Mouse (Mus musculus) G1E (cell line): ENCODE data around the gene Abcb8. TPM values are rescaled to one million over a fixed set of nuclear protein-coding genes. Genes with fewer than 3 reads are reported as not detected.

Source experiments
- ATAC-seq: 2 replicates; pipeline ENCODE4 v1.8.0; 2016; ENCODE audit warnings: mild to moderate bottlenecking; ENCODE audit not compliant: insufficient number of reproducible peaks, poor library complexity, low FRiP score, severe bottlenecking; ENCODE audit errors: extremely low read depth
- DNase-seq: peaks from one replicate; pipeline ENCODE4 v3.0.0; 2012; ENCODE audit warnings: low spot score
- H3K27me3 ChIP-seq: 2 replicates; pipeline ENCODE4 v1.6.1; 2012; ENCODE audit warnings: mild to moderate bottlenecking, low read length, inconsistent platforms; ENCODE audit not compliant: insufficient read depth
- H3K36me3 ChIP-seq: replicated peaks from 2 replicates; pipeline ENCODE3; 2012; ENCODE audit warnings: mild to moderate bottlenecking, inconsistent platforms
- H3K4me1 ChIP-seq: 2 replicates; pipeline ENCODE4 v1.6.1; 2012; ENCODE audit warnings: low read depth, low read length, inconsistent platforms, mixed read lengths; ENCODE audit not compliant: insufficient read depth
- H3K4me3 ChIP-seq: 2 replicates; pipeline ENCODE4 v1.5.1; 2012; ENCODE audit warnings: low read depth, mild to moderate bottlenecking, inconsistent platforms, low read length, moderate library complexity, mixed read lengths
- H3K9me3 ChIP-seq: replicated peaks from 2 replicates; pipeline ENCODE4 v1.6.1; 2012; ENCODE audit warnings: inconsistent platforms
- CTCF ChIP-seq: IDR thresholded peaks from 2 replicates; pipeline ENCODE4 v1.5.1; 2012; ENCODE audit warnings: low read depth, low read length, inconsistent platforms, mixed read lengths
- GATA1 ChIP-seq: IDR thresholded peaks from 2 replicates; pipeline ENCODE4 v1.6.1; 2012; ENCODE audit warnings: borderline replicate concordance, low read length, inconsistent platforms, mixed read lengths
- GATA2 ChIP-seq: IDR thresholded peaks from 2 replicates; pipeline ENCODE4 v1.6.1; 2012; ENCODE audit warnings: low read depth, low read length, inconsistent platforms, borderline replicate concordance
- POLR2AphosphoS5 ChIP-seq: IDR thresholded peaks from 2 replicates; pipeline ENCODE4 v1.6.1; 2012; ENCODE audit warnings: low read depth, low read length, inconsistent platforms; ENCODE audit not compliant: insufficient replicate concordance
- TAL1 ChIP-seq: conservative IDR thresholded peaks from 2 replicates; pipeline ENCODE4 v1.6.1; 2012; ENCODE audit warnings: low read depth, low read length, inconsistent platforms, mixed read lengths
- polyA plus RNA-seq: library from polyadenylated mRNA; stranded (reverse); fragments of >175 nt; gene quantifications from 2 replicates; pipeline ENCODE4 v1.2.3, GENCODE M21; 2012
- total RNA-seq, 2 experiments: library from RNA; stranded (forward) in 1 of 2; stranded (reverse) in 1 of 2; fragments of 200-1000 nt in 1 of 2; fragments of >200 nt in 1 of 2; fragmentation: Nextera tagmentation in 1 of 2; gene quantifications; 2 replicates each; pipeline ENCODE4 v1.2.3; 2014 to 2017

Gene Abcb8
- total and polyA plus RNA-seq, 3 experiments: 13.5 to 43.6 (median 15.4) TPM

GRCm38 (mm10) chr5:24353327-24353726 is 40.1 kb upstream of the Abcb8 start:
- TF ChIP-seq TAL1: no peak
- no peak for TF ChIP-seq POLR2AphosphoS5
- no peak for TF ChIP-seq GATA1
- no peak for TF ChIP-seq GATA2
- no peak for TF ChIP-seq CTCF
- peaks cover 58% of the 10 kb centered on the region for H3K27me3 ChIP-seq
- no peaks in the 10 kb centered on the region for H3K36me3 ChIP-seq
- peaks cover 47% of the 10 kb centered on the region for H3K4me1 ChIP-seq
- H3K4me3 ChIP-seq: no peak overlapping the region
- ATAC-seq: no peak
- no peak for DNase-seq
- no peaks in the 10 kb centered on the region for H3K9me3 ChIP-seq

DNA sequence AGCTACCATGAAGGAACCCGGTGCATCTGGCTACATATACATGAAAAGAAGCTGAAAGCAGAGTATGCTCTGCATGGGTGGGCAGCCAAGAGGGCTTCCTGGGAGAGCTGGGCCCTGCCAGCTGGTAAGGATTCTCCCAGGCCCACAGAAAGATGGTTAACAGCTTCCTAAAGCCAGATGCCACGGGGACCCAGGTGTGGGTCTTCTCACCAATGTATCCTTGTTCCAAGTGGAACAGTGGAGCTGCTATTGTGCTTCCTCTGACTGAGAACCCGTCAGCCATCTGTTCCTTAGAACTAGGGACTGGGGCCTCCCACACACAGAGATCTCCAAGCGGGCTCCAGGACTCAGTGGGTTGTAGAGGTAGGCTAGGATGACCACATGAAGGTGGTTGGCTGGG is 36.7 kb upstream of the Abcb8 start:
- DNase-seq (no peak), ATAC-seq (no peak)
- Histone ChIP-seq H3K9me3 (no peaks in the 10 kb centered on the region), H3K27me3 (peaks cover 46% of the 10 kb centered on the region), H3K4me1 (peaks cover 19% of the 10 kb centered on the region), H3K4me3 (no peak overlapping the region), H3K36me3 (no peaks in the 10 kb centered on the region)
- no peak for TF ChIP-seq POLR2AphosphoS5
- no peak for TF ChIP-seq GATA1
- TF ChIP-seq GATA2: no peak
- no peak for TF ChIP-seq TAL1
- no peak for TF ChIP-seq CTCF

DNA sequence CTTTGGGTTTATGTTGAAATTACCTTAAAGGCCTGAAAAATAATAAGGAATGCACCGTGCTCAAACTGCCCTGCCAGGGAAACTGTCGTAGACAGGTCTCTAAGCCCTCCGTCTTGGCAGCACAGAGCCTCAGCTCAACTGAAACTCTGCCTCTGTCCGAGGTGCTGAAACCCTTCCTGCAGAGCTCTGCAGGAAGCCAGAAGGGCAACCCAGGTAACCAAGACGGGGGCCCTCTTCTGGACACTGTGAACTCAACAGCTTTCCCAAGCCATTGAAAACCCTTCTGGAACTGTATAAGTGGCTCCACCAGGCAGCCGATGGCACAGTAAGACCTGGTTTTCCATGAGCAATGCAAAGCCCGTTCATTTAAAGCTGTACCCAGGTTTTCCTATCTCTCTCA is 36.0 kb upstream of the Abcb8 start:
- TF ChIP-seq GATA2: no peak
- TF ChIP-seq GATA1: no peak
- no peak for TF ChIP-seq TAL1
- no peak for TF ChIP-seq POLR2AphosphoS5
- no peak for TF ChIP-seq CTCF
- H3K27me3 ChIP-seq: peaks cover 46% of the 10 kb centered on the region
- no peak overlapping the region for H3K4me3 ChIP-seq
- ATAC-seq: no peak
- no peak for DNase-seq
- peaks cover 12% of the 10 kb centered on the region for H3K4me1 ChIP-seq
- H3K9me3 ChIP-seq: no peaks in the 10 kb centered on the region
- H3K36me3 ChIP-seq: no peaks in the 10 kb centered on the region

- ATAC-seq: no peak
- H3K4me3 ChIP-seq: no peak overlapping the region
- peak; percentile 57 for DNase-seq
- H3K27me3 ChIP-seq: peaks cover 56% of the 10 kb centered on the region
- TF ChIP-seq GATA1: no peak
- peak; percentile 95 for TF ChIP-seq CTCF
- no peaks in the 10 kb centered on the region for H3K36me3 ChIP-seq
- H3K4me1 ChIP-seq: peaks cover 7% of the 10 kb centered on the region
- no peaks in the 10 kb centered on the region for H3K9me3 ChIP-seq
Measured at GRCm38 (mm10) chr5:24360792-24361454, 32.5 kb upstream of the Abcb8 start.

DNA sequence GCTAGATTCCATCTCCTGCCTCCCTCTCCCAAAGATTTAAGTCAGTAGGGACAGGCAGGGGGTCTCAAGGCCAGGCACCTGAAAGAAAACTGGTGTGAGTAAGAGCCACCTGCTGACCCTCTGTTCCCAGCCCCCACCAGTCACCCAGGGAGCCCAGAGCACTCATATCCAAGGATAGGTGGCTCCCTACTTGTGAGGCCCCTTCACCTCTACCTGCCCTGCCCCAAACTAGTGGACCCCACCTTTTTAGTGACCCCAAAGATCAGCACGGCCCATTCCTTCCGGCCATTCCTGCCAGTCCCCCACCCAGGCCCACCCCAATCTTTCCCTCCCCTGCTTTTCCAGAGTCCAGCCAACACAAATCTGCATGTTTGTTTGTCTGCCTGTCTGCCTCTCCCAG is 30.0 kb upstream of the Abcb8 start:
- ATAC-seq (no peak), DNase-seq (no peak)
- H3K27me3 ChIP-seq: peaks cover 73% of the 10 kb centered on the region
- TF ChIP-seq CTCF (no peak), GATA2 (no peak), POLR2AphosphoS5 (no peak), TAL1 (no peak), GATA1 (no peak)
- peaks cover 7% of the 10 kb centered on the region for H3K4me1 ChIP-seq
- no peaks in the 10 kb centered on the region for H3K9me3 ChIP-seq
- H3K36me3 ChIP-seq: no peaks in the 10 kb centered on the region
- H3K4me3 ChIP-seq: no peak overlapping the region

DNA sequence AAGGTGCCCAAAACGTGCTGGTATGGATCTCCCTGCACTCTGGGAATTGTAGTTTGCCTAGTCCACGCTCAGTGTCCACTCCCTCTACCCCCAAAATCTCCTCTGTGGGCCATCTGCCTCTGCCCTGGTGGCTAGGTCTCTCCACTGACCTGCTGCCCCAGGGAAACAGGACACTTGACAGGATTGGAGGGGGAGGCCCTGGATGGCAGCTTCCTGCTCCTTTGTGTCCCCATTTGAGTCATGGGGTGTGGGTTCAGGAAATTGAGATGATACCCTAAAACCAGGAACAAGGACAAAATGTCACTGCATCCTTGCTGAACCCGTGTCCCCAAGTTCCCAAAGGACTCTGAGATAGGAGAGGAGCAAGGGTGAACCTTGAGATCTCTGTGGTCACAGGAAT is 29.4 kb upstream of the Abcb8 start:
- TF ChIP-seq TAL1: no peak
- Histone ChIP-seq H3K9me3 (no peaks in the 10 kb centered on the region), H3K4me1 (peaks cover 7% of the 10 kb centered on the region), H3K4me3 (no peak overlapping the region), H3K27me3 (peaks cover 74% of the 10 kb centered on the region), H3K36me3 (no peaks in the 10 kb centered on the region)
- ATAC-seq: no peak
- no peak for DNase-seq

DNA sequence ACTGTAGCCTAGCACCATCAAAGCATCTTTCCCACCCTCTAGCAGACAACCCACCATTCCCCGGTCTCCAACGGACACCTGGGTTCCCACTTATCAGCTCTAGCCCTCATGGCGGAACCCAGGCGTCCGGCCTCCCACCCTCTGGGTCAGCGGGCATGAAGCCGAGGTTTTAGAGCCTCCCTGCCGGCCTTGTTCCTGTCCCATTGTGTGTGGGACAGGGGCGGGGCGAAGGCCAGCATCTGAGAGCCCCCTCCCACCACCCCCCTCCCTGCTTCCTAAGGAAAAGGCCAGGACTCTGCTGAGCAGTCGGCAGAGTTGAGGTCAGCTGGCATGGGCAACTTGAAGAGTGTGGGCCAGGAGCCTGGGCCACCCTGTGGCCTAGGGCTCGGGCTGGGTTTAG is 29.0 kb upstream of the Abcb8 start, which contains the start of gene Nos3:
TSS of gene Nos3 (plus strand) at position 303 of the 400 bp plus-strand sequence.
- Histone ChIP-seq H3K36me3 (no peaks in the 10 kb centered on the region), H3K4me3 (no peak within 1 kb of the TSS), H3K27me3 (peaks cover 72% of the 10 kb centered on the region), H3K9me3 (no peaks in the 10 kb centered on the region), H3K4me1 (peaks cover 7% of the 10 kb centered on the region)
- DNase-seq (no peak), ATAC-seq (no peak)
- TF ChIP-seq GATA2 (no peak), CTCF (no peak), TAL1 (no peak), POLR2AphosphoS5 (no peak), GATA1 (no peak)
